Comparison of ENCODE assay signal across 8 mouse cellular contexts in the genomic region with DNA sequence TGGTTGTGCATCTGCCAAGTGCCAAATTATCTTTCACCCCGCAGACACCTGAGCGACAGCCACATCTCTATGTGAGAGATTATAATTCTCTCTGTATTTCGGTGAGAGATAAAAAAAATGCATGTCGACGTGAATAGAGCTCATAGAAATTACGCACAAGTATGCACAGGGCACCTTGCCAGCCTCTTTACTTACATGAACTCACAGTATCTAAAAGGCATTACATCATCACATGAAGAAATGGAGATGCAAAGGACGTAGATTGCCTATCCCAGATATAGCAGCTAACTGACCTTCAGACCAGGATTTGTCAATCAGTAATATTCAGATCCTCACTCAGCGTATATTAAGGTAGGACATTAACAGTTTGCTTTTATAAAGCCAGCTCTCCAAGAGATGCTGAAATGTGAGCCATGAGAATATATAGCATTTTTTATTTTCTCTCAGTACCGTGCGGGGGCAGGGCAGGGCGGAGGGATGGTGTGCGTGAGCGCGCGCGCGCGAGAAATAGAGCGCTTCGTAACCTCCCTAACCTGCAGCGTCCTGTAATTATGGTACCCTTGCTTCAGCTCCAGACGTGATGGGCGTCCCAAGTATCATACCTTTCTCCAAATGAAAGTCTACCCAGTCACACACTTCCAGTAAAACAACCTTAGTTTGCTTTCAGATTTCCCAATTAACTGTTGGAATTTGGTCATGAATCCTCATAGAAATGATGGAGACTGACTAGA. TPM values are rescaled to one million over a fixed set of nuclear protein-coding genes. Genes with fewer than 3 reads are reported as not detected.
A peak's percentile ranks its signal among the peaks of the same experiment; 100 is the strongest.
DNase-seq lines count a peak whose midpoint lies in the region; ATAC-seq and TF ChIP-seq lines count a peak whose summit lies in the region.

No protein-coding gene starts in this region.

- 14% methylated on average over 23 of the region's 23 CpGs for WGBS in lung, postnatal 0 days
- WGBS in cerebellum, adult 2 months: 3% methylated on average over 23 of the region's 23 CpGs
- 20% methylated on average over 23 of the region's 23 CpGs for WGBS in limb, embryonic 12.5 days

- no peak for TF ChIP-seq EP300 in lung, postnatal 0 days (IDR thresholded peaks at IDR 0.05)

- no peak for TF ChIP-seq POLR2A in cerebellum, adult 2 months (IDR thresholded peaks at IDR 0.05; ENCODE audit: borderline replicate concordance, insufficient read depth, low read length)

- H3K27ac ChIP-seq in lung, postnatal 0 days (ENCODE audit: low read length): no peak overlapping the region
- H3K27ac ChIP-seq in cerebellum, adult 2 months (ENCODE audit: insufficient read depth, low read length): peak overlapping the region; percentile 89
- H3K27ac ChIP-seq in limb, embryonic 12.5 days: peak overlapping the region; percentile 93

- DNase-seq in lung, postnatal 0 days (ENCODE audit: low spot score): peak; percentile 24
- DNase-seq in lung, postnatal 4 days: no peak
- DNase-seq in cerebellum, adult 2 months: peak; percentile 79 to 82
- DNase-seq in frontal cortex, postnatal 36 days (ENCODE audit: low spot score in 2 of 2): peak; percentile 65 to 75
- peak; percentile 73 for DNase-seq in right cerebral cortex, adult 18-20 months
- DNase-seq in adrenal gland, postnatal 25 days: no peak

- ATAC-seq in lung, postnatal 0 days: 0 out of 2 replicates have a peak, but pooled peaks have one; percentile 17
- ATAC-seq in limb, embryonic 12.5 days (ENCODE audit: insufficient number of reproducible peaks, insufficient read depth, low FRiP score, low TSS enrichment, low read depth): peak; percentile 32; the same call in 1 of the 2 replicates
- no peak for ATAC-seq in activated CD4-positive, CD25-positive, alpha-beta regulatory T cell, adult 4 months

- no peak for TF ChIP-seq CTCF in lung, postnatal 0 days (IDR thresholded peaks at IDR 0.05)
- TF ChIP-seq CTCF in cerebellum, adult 2 months (IDR thresholded peaks at IDR 0.05; ENCODE audit: borderline replicate concordance, insufficient read depth, low read depth, low read length): no peak

- H3K27me3 ChIP-seq in lung, postnatal 0 days (replicated peaks; ENCODE audit: insufficient read depth, low read length): peaks cover 5% of the 10 kb centered on the region; the same call in 1 of the 2 replicates
- H3K27me3 ChIP-seq in cerebellum, adult 2 months (ENCODE audit: control insufficient read depth, insufficient read depth, low read length): no peaks in the 10 kb centered on the region
- peaks cover 77% of the 10 kb centered on the region for H3K27me3 ChIP-seq in limb, embryonic 12.5 days

- no peaks in the 10 kb centered on the region for H3K4me1 ChIP-seq in lung, postnatal 0 days (ENCODE audit: insufficient read depth, low read depth, low read length)
- H3K4me1 ChIP-seq in cerebellum, adult 2 months (ENCODE audit: control insufficient read depth, insufficient read depth, low read length): peaks cover 6% of the 10 kb centered on the region
- peaks cover 17% of the 10 kb centered on the region for H3K4me1 ChIP-seq in limb, embryonic 12.5 days (replicated peaks)

- peak overlapping the region; percentile 43 for H3K4me2 ChIP-seq in lung, postnatal 0 days (replicated peaks; ENCODE audit: low read depth, low read length)
- H3K4me2 ChIP-seq in limb, embryonic 12.5 days: peak overlapping the region; percentile 62

- no peak overlapping the region for H3K9ac ChIP-seq in lung, postnatal 0 days (replicated peaks; ENCODE audit: low read depth)
- H3K9ac ChIP-seq in limb, embryonic 12.5 days (replicated peaks): peak overlapping the region; percentile 45; the same call in 1 of the 2 replicates

- no peaks in the 10 kb centered on the region for H3K9me3 ChIP-seq in lung, postnatal 0 days (ENCODE audit: low read length)
- no peaks in the 10 kb centered on the region for H3K9me3 ChIP-seq in limb, embryonic 12.5 days

- H3K36me3 ChIP-seq in lung, postnatal 0 days (ENCODE audit: insufficient read depth, low read length): no peaks in the 10 kb centered on the region
- H3K36me3 ChIP-seq in limb, embryonic 12.5 days: no peaks in the 10 kb centered on the region

- peak overlapping the region; percentile 22 for H3K4me3 ChIP-seq in lung, postnatal 0 days (ENCODE audit: low read depth, low read length)
- H3K4me3 ChIP-seq in cerebellum, adult 2 months (replicated peaks; ENCODE audit: insufficient read depth, low read depth, low read length): peak overlapping the region; percentile 61
- H3K4me3 ChIP-seq in limb, embryonic 12.5 days (replicated peaks): peak overlapping the region; percentile 49

RNA-seq across cellular contexts. Expression of a gene that starts 0.8 kb away (rescaled TPM):
- 2.6 TPM in 2 replicates for polyA plus RNA-seq in lung, postnatal 0 days (2015; fragmentation: Nextera tagmentation; extraction: Ambion mirVana)
- 154 and 186 TPM in 2 replicates for polyA plus RNA-seq in cerebellum, adult 2 months (2012; rRNA removed)
- 22.6 and 28.5 TPM in 2 replicates for polyA plus RNA-seq in limb, embryonic 12.5 days (2016; fragmentation: Nextera tagmentation; extraction: Ambion mirVana)
- 1 to 10 TPM; 1.8 to 4.2 TPM for polyA plus RNA-seq in activated CD4-positive, CD25-positive, alpha-beta regulatory T cell, adult 4 months (2017; shearing (Covaris generic))
- total RNA-seq in adrenal gland, postnatal 25 days (2021): 8.5 and 9.6 TPM in 2 replicates

RNA-seq across cellular contexts. Expression of a gene that starts 6.5 kb away (rescaled TPM):
- 21.6 and 28.6 TPM in 2 replicates for polyA plus RNA-seq in lung, postnatal 0 days (2015; fragmentation: Nextera tagmentation; extraction: Ambion mirVana)
- 41.3 and 43.2 TPM in 2 replicates for polyA plus RNA-seq in cerebellum, adult 2 months (2012; rRNA removed)
- polyA plus RNA-seq in limb, embryonic 12.5 days (2016; fragmentation: Nextera tagmentation; extraction: Ambion mirVana): 26.2 and 27.9 TPM in 2 replicates
- polyA plus RNA-seq in activated CD4-positive, CD25-positive, alpha-beta regulatory T cell, adult 4 months (2017; shearing (Covaris generic)): 1 to 10 TPM; 3.5 to 5.4 TPM
- 21.2 and 25.6 TPM in 2 replicates for total RNA-seq in adrenal gland, postnatal 25 days (2021)

RNA-seq across cellular contexts. Expression of a gene that starts 6.5 kb away (rescaled TPM):
- polyA plus RNA-seq in lung, postnatal 0 days (2015; fragmentation: Nextera tagmentation; extraction: Ambion mirVana): 0.62 and 0.83 TPM in 2 replicates
- polyA plus RNA-seq in cerebellum, adult 2 months (2012; rRNA removed): 3.5 and 4.8 TPM in 2 replicates
- polyA plus RNA-seq in limb, embryonic 12.5 days (2016; fragmentation: Nextera tagmentation; extraction: Ambion mirVana): 0.80 and 0.93 TPM in 2 replicates
- polyA plus RNA-seq in activated CD4-positive, CD25-positive, alpha-beta regulatory T cell, adult 4 months (2017; shearing (Covaris generic)): under 1 TPM; 0.17 to 0.20 TPM
- total RNA-seq in adrenal gland, postnatal 25 days (2021): 0.21 TPM in 1 of 2 replicates, not detected in the other

RNA-seq across cellular contexts. Expression of a gene that starts 9.2 kb away (rescaled TPM):
- 168 and 169 TPM in 2 replicates for polyA plus RNA-seq in lung, postnatal 0 days (2015; fragmentation: Nextera tagmentation; extraction: Ambion mirVana)
- 578 and 589 TPM in 2 replicates for polyA plus RNA-seq in cerebellum, adult 2 months (2012; rRNA removed)
- polyA plus RNA-seq in limb, embryonic 12.5 days (2016; fragmentation: Nextera tagmentation; extraction: Ambion mirVana): 306 and 315 TPM in 2 replicates
- 10 to 100 TPM; 11.4 to 17.9 TPM for polyA plus RNA-seq in activated CD4-positive, CD25-positive, alpha-beta regulatory T cell, adult 4 months (2017; shearing (Covaris generic))
- total RNA-seq in adrenal gland, postnatal 25 days (2021): 154 and 161 TPM in 2 replicates

RNA-seq across cellular contexts. Expression of a gene that starts 29.9 kb away (rescaled TPM):
- polyA plus RNA-seq in lung, postnatal 0 days (2015; fragmentation: Nextera tagmentation; extraction: Ambion mirVana): 19.1 and 20.2 TPM in 2 replicates
- polyA plus RNA-seq in cerebellum, adult 2 months (2012; rRNA removed): 25.3 and 27.5 TPM in 2 replicates
- 21.6 and 22.4 TPM in 2 replicates for polyA plus RNA-seq in limb, embryonic 12.5 days (2016; fragmentation: Nextera tagmentation; extraction: Ambion mirVana)
- polyA plus RNA-seq in activated CD4-positive, CD25-positive, alpha-beta regulatory T cell, adult 4 months (2017; shearing (Covaris generic)): 10 to 100 TPM; 18.5 to 22.2 TPM
- total RNA-seq in adrenal gland, postnatal 25 days (2021): 30.0 and 30.1 TPM in 2 replicates

Comparison
In these comparisons a context has a peak if more than half of its experiments do, and no peak if none do; other contexts are left out.
1. DNase-seq: peak in lung, postnatal 0 days (single experiment), cerebellum, adult 2 months (2 of 2), frontal cortex, postnatal 36 days (2 of 2) and right cerebral cortex, adult 18-20 months (single experiment); none in lung, postnatal 4 days (0 of 2) and adrenal gland, postnatal 25 days (single experiment).
2. Peak in every context shown above with its lines, with median percentiles within 50 percentile points of each other: H3K4me3 ChIP-seq.